Mouse (Mus musculus): ENCODE data around the gene Gm28038. TPM values are rescaled to one million over a fixed set of nuclear protein-coding genes. Genes with fewer than 3 reads are reported as not detected.

Gm28038 gene
- not detected for polyA plus RNA-seq (2014; fragmentation: Illumina TruSeq; extraction: RNeasy Lipid Tissue Mini Kit (QIAGEN cat#74804); ENCODE audit: low read depth, low replicate concordance)

GRCm38 (mm10) chr2:30280743-30281142 lies at the start of gene Gm28038:
Gene Gm28038, plus strand, starts transcription at chr2:30281043.

GRCm38 (mm10) chr2:30237199-30237880 lies 43.5 kb upstream of the Gm28038 start, which contains the start of gene Lrrc8a:
Gene Lrrc8a, plus strand, starts transcription at chr2:30237715.

GRCm38 (mm10) chr2:30240267-30240666 lies 40.6 kb upstream of the Gm28038 start, which contains the start of gene Gm28035:
Gene Gm28035, plus strand, starts transcription at chr2:30240567.

GRCm38 (mm10) chr2:30265767-30266253 lies 15.0 kb upstream of the Gm28038 start, which contains the start of gene Phyhd1:
Gene Phyhd1, plus strand, starts transcription at chr2:30266203.

GRCm38 (mm10) chr2:30286192-30287026 lies 5.6 kb downstream of the Gm28038 start, which contains the start of the genes Dolk and Nup188:
Gene Dolk, minus strand, starts transcription at chr2:30286334.
Gene Nup188, plus strand, starts transcription at chr2:30286397.

Other genes starting within 250 kb of the Gm28038 start
- gene Wdr34, start 232.2 kb upstream of the Gm28038 start, polyA plus RNA-seq (2014; fragmentation: Illumina TruSeq; extraction: RNeasy Lipid Tissue Mini Kit (QIAGEN cat#74804); ENCODE audit: low read depth, low replicate concordance) = 31.1 TPM
- gene Set, start 223.7 kb upstream of the Gm28038 start, polyA plus RNA-seq (2014; fragmentation: Illumina TruSeq; extraction: RNeasy Lipid Tissue Mini Kit (QIAGEN cat#74804); ENCODE audit: low read depth, low replicate concordance) = 123 TPM
- gene Pkn3, start 203.4 kb upstream of the Gm28038 start, polyA plus RNA-seq (2014; fragmentation: Illumina TruSeq; extraction: RNeasy Lipid Tissue Mini Kit (QIAGEN cat#74804); ENCODE audit: low read depth, low replicate concordance) = 7.0 TPM
- 20.2 TPM for gene Zdhhc12, start 187.4 kb upstream of the Gm28038 start, polyA plus RNA-seq (2014; fragmentation: Illumina TruSeq; extraction: RNeasy Lipid Tissue Mini Kit (QIAGEN cat#74804); ENCODE audit: low read depth, low replicate concordance)
- gene Zer1, start 156.5 kb upstream of the Gm28038 start, polyA plus RNA-seq (2014; fragmentation: Illumina TruSeq; extraction: RNeasy Lipid Tissue Mini Kit (QIAGEN cat#74804); ENCODE audit: low read depth, low replicate concordance) = 34.6 TPM
- 35.5 TPM for gene Tbc1d13, start 147.3 kb upstream of the Gm28038 start, polyA plus RNA-seq (2014; fragmentation: Illumina TruSeq; extraction: RNeasy Lipid Tissue Mini Kit (QIAGEN cat#74804); ENCODE audit: low read depth, low replicate concordance)
- 14.7 TPM for gene Endog, start 109.5 kb upstream of the Gm28038 start, polyA plus RNA-seq (2014; fragmentation: Illumina TruSeq; extraction: RNeasy Lipid Tissue Mini Kit (QIAGEN cat#74804); ENCODE audit: low read depth, low replicate concordance)
- gene Spout1, start 102.6 kb upstream of the Gm28038 start, polyA plus RNA-seq (2014; fragmentation: Illumina TruSeq; extraction: RNeasy Lipid Tissue Mini Kit (QIAGEN cat#74804); ENCODE audit: low read depth, low replicate concordance) = 24.3 TPM
- 45.6 TPM for gene Kyat1, start 75.2 kb upstream of the Gm28038 start, polyA plus RNA-seq (2014; fragmentation: Illumina TruSeq; extraction: RNeasy Lipid Tissue Mini Kit (QIAGEN cat#74804); ENCODE audit: low read depth, low replicate concordance)
- gene Lrrc8a, start 43.3 kb upstream of the Gm28038 start, polyA plus RNA-seq (2014; fragmentation: Illumina TruSeq; extraction: RNeasy Lipid Tissue Mini Kit (QIAGEN cat#74804); ENCODE audit: low read depth, low replicate concordance) = 13.3 TPM
- 2.3 TPM for gene Gm28035, start 40.5 kb upstream of the Gm28038 start, polyA plus RNA-seq (2014; fragmentation: Illumina TruSeq; extraction: RNeasy Lipid Tissue Mini Kit (QIAGEN cat#74804); ENCODE audit: low read depth, low replicate concordance)
- gene Phyhd1, start 14.8 kb upstream of the Gm28038 start, polyA plus RNA-seq (2014; fragmentation: Illumina TruSeq; extraction: RNeasy Lipid Tissue Mini Kit (QIAGEN cat#74804); ENCODE audit: low read depth, low replicate concordance) = 56.8 TPM
- gene Dolk, start 5.3 kb downstream of the Gm28038 start, polyA plus RNA-seq (2014; fragmentation: Illumina TruSeq; extraction: RNeasy Lipid Tissue Mini Kit (QIAGEN cat#74804); ENCODE audit: low read depth, low replicate concordance) = 34.9 TPM
- 21.8 TPM for gene Nup188, start 5.4 kb downstream of the Gm28038 start, polyA plus RNA-seq (2014; fragmentation: Illumina TruSeq; extraction: RNeasy Lipid Tissue Mini Kit (QIAGEN cat#74804); ENCODE audit: low read depth, low replicate concordance)
- 208 TPM for gene Sh3glb2, start 78.3 kb downstream of the Gm28038 start, polyA plus RNA-seq (2014; fragmentation: Illumina TruSeq; extraction: RNeasy Lipid Tissue Mini Kit (QIAGEN cat#74804); ENCODE audit: low read depth, low replicate concordance)
- 39.4 TPM for gene Miga2, start 83.2 kb downstream of the Gm28038 start, polyA plus RNA-seq (2014; fragmentation: Illumina TruSeq; extraction: RNeasy Lipid Tissue Mini Kit (QIAGEN cat#74804); ENCODE audit: low read depth, low replicate concordance)
- gene Dolpp1, start 111.2 kb downstream of the Gm28038 start, polyA plus RNA-seq (2014; fragmentation: Illumina TruSeq; extraction: RNeasy Lipid Tissue Mini Kit (QIAGEN cat#74804); ENCODE audit: low read depth, low replicate concordance) = 24.6 TPM
- gene Crat, start 134.8 kb downstream of the Gm28038 start, polyA plus RNA-seq (2014; fragmentation: Illumina TruSeq; extraction: RNeasy Lipid Tissue Mini Kit (QIAGEN cat#74804); ENCODE audit: low read depth, low replicate concordance) = 104 TPM
- gene Ptpa, start 135.0 kb downstream of the Gm28038 start, polyA plus RNA-seq (2014; fragmentation: Illumina TruSeq; extraction: RNeasy Lipid Tissue Mini Kit (QIAGEN cat#74804); ENCODE audit: low read depth, low replicate concordance) = 140 TPM
- 2.3 TPM for gene Ier5l, start 193.2 kb downstream of the Gm28038 start, polyA plus RNA-seq (2014; fragmentation: Illumina TruSeq; extraction: RNeasy Lipid Tissue Mini Kit (QIAGEN cat#74804); ENCODE audit: low read depth, low replicate concordance)

All from adipose tissue, adult 10 weeks (tissue).